Mouse (Mus musculus) erythroblast, adult 5-6 weeks (primary cell): ENCODE data around the gene Slc22a3. TPM values are rescaled to one million over a fixed set of nuclear protein-coding genes. Genes with fewer than 3 reads are reported as not detected.

ENCODE experiments used
- ATAC-seq: replicated peaks from 2 replicates; pipeline ENCODE4 v1.8.0; 2016; ENCODE audit warnings: moderate number of reproducible peaks, mild to moderate bottlenecking, moderate TSS enrichment, inconsistent platforms; ENCODE audit not compliant: poor library complexity, low FRiP score, severe bottlenecking
- total RNA-seq, 2 experiments: library from RNA; stranded (forward) in 1 of 2; stranded (reverse) in 1 of 2; fragments of 150-400 nt in 1 of 2; fragments of 200-764, 138-1000 nt in 1 of 2; gene quantifications; 2 replicates each; pipeline versions ENCODE4 v1.2.3 to v1.2.4; 2015 to 2017; ENCODE audit warnings: low replicate concordance in 2 of 2

Gene Slc22a3
- 0.63 TPM in 1 of 2 replicates, not detected in the other for total RNA-seq (2015; ENCODE audit: low replicate concordance)
- total RNA-seq (2017; ENCODE audit: low replicate concordance) = 1.0 and 1.3 TPM in 2 replicates

DNA sequence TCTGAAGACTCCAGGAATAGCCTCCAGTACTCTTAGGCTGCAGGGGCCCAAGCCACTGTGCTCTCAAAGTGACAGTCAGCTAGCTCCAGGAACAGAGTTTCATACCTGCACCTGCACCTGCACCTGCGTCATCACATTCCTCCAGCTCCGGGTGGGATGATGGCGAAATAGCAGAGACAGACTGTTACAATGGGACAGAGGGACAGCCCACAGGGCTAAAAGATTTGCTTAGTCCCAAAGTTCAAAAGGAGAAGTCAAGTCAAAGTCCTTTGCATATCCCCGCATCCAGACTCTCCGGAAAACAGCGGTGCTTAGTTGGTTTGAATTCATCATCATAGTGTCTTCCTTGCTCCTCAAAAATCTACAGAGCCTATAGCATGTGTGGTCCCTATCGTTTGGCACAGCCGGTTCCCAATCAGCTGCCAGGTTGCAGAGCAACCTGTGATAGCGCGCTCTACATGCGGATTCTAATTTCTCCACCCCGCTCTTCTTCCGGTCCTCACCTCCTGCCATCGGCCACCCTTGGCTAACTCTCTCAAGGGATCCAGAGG, at the start of gene Slc22a3:
Gene Slc22a3, minus strand, starts transcription at position 51 of the 551 bp plus-strand sequence.
- ATAC-seq = no peak

DNA sequence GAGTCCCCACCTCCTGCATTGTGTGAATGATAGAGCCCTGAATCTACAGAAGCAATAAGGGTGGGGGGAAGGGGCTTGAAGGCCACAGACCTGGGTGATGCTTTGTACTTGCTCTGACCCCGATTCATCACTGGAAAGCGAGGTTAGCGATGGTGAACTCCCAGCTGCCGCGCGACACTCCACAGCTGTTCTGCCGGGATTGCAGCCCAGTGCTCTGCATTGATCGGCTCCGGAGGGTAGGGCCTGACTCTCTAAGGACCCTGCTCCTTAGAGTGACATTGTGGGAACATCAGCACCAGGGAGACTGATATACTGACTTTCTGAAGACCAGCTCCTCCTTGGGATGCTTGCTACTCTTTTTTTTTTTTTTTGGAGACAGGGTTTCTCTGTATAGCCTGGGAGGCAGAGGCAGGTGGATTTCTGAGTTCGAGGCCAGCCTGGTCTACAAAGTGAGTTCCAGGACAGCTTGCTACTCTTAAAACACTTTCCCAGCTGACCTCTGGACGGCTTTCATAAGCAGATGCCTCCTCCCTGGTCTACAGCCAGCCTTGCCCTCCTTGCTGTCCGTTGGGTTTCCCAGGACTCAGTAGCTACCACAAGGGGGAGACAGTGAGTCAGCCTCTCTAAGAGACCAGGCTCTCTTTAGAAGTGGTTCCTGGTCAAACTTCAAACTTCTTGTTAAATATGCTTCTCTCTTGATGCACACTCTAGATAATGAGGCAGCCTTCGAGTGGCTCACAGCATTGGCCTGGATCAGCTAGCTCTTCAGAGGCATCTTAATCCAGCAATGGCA, 27.0 kb upstream of the Slc22a3 start:
- 0 out of 2 replicates have a peak, but pooled peaks have one; percentile 61 for ATAC-seq

DNA sequence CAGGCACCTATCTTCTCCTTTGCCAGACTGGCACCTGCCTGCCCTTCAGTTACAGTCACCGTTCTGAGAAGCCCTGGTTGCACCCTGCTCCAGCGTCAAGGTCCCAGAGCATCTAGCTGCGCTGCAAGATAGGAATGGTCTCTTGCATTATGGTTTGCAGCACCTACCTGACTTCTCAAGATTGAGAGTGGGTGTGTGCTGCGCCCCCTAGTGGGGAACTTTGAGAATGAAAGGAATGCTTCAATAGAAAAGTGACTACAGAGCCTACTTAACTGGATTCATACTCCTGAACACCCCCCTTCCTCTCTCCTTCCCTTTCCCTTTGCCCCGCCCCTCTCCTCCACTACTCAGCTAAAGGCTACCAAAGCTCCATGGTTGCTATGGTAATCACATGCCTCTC, 24.6 kb upstream of the Slc22a3 start:
- ATAC-seq = no peak

DNA sequence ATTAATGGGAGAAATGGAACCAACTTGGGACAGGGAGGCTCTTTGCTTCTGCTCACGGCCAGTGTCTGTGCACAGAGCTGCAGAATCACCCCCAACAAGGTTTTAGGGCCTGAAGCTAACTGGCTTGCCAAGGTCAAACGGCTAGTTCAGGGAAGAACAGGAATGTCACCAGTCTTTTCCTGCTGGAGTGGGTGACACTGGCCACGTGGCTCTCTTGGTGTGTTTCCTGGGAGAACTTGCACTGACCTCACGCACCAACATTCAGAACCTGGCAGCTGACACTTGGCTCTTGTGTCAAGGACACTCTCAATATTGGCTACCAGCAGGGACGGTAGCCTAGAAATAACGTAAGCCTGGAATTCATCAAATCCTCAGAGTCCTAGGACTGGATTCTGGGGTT, 22.6 kb upstream of the Slc22a3 start:
- no peak for ATAC-seq

DNA sequence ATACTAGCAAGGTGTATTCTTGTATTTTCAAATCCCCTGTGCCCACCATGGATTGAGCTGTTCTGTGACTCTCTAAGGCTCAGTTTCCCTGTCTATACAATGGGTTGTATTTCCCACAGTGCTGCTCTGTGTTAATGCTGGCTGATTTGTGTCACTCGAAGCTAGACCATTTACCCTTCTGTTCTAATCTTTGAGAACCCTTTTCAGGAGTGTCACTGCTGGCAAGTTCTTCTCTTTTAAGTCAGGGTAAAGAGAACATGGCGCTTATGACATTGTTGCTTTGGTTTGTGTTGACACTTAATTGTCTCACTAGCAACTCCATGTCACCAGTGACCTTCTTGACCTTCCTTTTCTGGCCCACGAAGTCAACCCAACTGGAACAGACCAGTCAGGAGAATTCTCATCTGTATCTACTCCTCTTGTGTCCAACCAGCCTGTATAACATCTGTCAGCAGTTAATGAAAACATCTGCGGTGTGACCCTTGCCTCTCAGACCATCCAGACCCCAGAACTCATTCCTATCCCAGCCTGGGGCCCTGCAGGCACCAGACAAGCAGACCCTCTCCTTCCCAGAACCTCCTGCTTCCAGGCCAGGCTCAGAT, 22.0 kb upstream of the Slc22a3 start:
- ATAC-seq = no peak

DNA sequence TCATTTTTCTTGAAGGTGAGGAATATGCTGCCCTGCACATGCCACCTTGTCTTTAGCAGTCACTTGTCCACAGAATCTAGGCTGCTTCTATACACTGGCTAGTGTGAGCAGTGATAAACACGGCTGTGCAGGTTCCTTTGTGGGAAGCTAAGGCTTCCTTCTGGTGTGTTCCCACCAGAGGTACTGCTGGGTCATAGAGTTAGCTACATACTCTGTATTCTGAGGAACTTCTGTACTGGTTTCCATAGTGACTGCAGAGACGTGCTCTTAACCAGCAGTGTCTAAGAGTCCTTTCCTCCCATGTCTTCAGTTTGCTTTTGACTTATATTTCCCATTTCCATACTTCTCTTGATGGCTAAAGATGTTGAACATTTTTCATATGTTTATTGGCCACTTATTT, 11.6 kb upstream of the Slc22a3 start:
- no peak for ATAC-seq

DNA sequence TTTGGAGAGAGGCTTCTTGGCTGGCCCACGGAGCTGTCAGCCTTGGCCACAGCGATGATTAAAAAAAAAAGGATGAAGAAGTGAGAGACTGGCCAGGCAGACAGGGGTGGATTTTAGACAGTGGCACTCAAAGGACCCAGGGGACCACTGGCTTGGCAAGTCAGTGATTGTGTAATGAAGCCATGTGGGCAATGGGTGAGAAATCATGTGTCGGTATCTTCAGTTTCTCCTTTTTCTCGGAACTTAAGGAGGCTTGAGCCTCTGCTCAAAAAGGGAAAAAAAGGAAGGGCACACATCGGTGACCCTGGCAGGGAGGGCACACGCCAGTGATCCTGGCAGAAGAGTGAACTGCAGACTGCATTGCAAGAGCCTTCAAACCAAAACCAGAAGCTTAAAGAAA, 10.7 kb upstream of the Slc22a3 start:
- ATAC-seq = no peak

DNA sequence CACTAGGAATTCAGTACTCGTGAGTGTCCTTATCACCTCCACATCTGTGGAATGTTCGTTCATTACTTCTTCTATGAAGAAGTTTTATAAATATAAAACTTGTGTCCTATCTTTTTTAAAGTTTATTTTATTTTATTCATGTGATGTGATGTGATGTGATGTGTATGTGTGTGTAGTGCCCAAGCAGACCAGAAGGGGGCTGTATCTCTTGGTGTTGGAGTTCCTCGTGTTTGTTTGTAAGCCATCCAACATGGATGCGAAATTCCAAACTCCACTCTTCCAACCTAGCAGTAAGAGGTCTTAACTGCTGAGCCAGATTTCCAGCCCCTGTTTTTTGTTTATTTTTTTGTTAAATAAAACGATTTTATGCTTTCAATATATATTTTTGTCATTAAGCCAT, 6.5 kb upstream of the Slc22a3 start:
- no peak for ATAC-seq

DNA sequence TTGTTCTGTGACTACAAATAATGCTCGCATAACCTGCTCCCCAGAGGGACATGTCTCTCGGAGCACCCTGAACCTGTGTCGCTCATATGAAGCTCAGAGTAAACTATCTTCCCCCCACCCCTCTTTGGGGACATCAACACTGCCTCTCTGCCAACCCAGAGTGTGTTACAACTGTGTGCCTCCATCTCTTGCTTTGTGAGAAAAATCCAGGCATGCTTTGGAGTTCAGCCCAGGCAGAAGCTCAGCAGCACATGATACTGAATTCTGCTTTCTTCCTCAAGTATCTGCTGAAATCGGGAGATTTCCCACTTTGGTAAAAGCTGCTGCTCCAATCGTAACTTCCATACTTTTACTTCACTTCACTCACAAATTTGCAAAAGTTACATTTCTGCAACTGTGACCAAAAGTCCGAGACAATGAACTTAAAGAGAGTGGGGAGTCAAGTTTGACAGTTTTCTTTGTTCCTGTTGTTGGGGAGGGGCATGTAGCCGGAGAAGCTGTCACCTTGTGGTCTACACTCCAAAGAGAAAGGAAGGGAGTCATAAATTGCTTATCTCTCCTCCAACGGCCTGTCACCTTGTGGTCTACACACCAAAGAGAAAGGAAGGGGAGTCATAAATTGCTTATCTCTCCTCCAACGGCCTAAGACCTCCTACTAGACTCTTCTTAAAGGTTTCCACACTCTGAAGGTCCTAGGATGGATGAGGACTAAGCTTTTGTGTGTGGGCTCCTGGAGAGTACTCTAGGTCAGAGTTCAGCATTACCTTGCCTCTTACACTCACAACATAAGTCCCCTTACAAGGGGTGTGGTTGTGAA, 5.8 kb upstream of the Slc22a3 start:
- no peak for ATAC-seq

DNA sequence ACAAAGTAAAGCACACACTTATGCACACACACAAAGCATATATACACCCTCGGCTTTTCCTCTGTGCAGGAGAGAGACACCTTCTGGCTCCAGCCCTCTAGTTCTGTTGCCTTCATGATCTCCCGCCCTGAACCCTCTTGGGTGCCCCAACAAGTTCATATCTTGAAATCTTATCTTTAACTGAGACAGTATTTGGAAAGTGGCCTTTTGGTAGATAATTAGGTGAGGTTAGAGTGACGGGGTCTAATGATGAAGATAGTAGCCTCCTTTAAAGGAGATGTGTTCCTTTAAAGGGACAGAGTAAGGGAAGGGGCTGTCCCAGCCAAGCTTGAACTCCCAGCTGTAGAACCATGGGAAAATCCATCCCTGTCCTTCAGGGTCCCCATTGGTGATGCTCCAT, 3.7 kb upstream of the Slc22a3 start:
- ATAC-seq = no peak

DNA sequence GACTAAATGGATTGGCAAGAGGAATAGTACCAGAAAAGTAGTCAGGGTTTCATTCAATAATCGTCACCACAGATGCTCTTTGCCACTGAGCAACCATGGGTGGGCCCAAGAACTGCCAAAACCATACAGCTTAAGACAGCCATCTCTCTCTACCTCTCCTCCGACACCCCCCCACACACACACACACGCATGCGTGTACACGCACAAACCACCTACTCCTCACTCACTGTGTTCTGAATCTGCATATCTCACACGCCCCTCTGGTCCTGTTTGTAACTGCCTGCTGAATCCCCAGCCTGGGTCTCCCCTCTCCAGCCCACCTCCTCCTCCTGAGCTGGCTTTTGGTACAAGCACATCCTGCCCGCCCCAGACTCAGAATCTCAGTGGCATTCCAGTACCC, 872 bp upstream of the Slc22a3 start:
- no peak for ATAC-seq

DNA sequence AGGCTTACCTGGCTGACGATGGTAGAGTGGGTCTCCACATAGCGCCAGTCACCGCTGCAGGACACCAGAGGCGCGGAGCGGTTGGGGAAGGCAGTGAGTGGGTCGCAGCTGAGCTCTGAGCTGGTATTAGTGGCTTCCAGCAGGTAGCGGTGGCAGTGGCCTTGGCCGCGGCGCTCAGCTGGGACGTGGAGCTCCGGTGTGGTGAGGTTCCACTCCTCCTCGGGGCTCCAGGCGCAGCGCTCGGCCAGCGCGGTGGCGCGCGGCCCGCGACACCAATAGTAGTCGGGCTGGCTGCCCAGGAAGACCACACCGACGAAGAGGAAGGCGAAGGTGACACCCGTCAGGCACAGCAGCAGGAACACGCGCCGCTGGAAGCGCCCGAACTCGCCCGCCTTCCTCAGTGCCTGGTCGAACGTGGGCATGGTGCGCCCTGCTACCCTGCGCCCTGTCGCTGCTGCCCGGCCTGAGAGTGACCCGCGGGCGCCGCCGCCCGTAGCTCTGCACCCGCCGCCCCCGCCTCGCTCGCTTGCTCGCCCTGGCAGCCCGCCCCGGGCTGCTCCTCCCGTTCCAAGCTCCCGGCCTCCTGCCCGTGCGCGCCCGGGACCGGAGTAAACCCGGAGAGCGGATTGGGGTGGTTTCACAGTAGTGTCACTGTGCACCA, 471 bp downstream of the Slc22a3 start:
- no peak for ATAC-seq

DNA sequence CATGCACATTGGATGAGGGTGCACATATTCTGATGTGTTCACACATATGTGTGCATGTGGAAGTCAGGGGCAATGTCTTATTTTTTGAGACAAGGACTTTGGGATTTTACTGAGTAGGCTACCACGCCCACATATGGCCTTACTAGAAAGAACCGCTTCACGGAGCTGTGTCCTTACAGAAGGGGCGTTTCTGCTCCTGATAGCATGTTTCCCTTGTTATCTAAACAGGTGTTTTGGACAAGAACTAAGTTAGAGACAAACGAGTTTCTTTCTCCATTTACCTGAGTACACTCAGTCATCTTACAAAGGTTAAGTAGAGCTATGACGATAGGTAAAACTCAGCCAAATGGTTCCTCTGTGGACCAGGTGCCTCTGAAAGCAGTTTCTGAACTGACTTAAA, 1.8 kb downstream of the Slc22a3 start:
- ATAC-seq = no peak

DNA sequence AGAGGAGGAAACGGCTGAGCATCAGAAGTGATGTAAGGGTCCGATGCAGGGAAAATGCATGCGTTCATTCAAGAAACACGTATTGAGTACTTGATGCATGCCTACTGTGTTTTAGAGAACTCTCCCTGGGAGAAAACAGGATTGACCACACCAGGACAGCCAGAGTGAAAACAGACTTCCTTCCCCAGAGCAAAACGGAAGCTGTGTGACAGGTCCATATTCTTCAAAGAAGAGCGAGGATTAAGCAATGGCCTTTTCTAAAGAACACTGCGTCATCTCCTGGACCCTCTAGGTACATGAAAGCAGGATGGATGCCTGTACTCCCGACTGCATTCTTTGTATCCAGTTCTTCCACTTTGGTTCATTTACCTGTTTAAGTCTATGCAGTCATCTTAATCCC, 8.1 kb downstream of the Slc22a3 start:
- no peak for ATAC-seq

DNA sequence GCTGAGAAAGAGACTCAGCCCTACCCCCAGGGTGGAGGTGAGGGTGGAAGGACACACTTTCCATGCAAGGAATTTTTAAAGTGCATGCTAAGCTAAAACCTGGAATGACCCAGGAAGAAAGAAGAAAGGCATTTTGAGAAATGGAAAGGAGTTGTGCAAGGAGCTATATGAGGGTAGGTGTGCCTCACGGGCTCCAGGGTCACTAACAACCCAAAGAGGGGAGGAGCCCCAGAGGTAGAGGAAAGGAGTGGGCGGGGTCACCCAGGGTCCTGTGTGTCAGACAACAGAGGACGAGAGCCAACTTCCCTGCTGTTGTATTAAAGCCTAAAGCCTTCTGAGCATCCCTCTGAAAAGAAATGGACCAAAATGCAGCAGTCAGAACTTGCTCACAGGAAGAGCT, 11.9 kb downstream of the Slc22a3 start:
- ATAC-seq = no peak

DNA sequence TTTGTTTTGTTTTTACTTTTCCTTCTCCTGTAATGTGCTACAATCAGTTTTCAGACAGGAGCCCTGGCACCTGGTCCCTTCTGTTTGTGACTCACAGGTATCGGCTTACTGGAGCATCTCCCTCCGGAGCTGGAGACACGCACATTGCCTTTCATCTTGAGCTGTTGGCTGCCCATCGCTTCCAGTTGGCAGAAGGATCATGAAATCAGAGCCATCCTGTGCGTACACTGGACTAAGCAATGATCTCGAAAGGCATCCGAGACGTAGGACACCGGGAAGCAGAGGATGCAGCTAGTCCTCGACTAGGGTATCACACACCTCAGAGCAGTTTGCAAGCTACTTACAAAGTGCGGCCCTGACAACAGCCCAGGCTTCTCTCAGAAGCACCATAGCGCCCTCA, 15.9 kb downstream of the Slc22a3 start:
- no peak for ATAC-seq

DNA sequence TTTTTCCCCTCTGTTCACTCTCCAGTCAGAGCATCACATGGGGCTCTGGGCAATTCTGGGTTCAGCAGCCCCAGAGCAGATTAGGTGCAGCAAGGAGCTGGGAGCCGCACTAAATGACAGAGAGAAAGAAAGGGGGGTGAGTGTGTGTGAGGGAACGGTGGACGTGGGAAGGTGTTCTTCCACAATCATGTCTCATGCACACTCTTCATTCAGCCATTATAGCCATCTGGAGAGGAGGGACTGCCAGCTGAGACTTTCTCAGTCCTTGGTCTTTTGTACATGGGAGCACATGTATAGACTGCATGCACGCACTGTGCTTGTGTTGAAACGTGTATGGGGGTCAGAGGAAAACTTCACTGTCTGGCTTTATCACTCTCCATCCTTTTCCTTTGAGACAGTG, 17.6 kb downstream of the Slc22a3 start:
- ATAC-seq = no peak

DNA sequence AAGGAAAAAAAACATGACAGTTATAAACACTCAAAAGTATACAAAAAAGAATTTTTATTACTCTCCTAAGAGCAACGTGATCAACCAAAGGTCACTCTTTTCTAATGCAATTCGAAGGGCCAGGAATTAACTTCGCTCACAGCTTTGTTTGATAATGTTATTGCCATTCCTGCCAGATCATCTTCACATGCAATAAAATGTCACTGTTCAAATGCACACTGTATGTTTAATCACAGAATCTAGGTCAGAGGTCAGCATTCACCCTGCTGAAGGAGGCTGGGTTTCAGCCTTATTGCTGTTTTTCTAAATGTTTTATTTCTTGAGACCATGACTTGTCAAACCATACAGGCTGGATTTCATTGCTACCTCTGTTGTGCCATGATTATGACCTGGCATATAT, 21.8 kb downstream of the Slc22a3 start:
- ATAC-seq = no peak

DNA sequence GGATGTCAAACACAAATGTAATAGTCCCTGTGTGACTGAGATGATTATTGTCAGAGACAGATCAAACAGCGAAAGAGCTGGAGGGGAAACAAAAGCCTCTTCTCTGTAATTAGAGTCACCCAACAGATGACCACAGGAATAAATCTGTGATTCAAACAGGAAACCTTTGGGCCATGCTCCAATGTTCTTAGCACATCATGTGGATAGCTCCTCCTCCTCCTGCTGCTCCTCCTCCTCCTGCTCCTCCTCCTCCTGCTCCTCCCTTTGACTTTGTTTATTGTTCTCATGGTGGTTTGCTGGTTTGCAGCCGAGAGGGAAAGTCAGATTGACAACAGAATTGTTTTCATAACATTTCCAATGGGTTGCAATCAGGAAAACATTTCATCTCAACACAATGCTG, 28.1 kb downstream of the Slc22a3 start:
- no peak for ATAC-seq

DNA sequence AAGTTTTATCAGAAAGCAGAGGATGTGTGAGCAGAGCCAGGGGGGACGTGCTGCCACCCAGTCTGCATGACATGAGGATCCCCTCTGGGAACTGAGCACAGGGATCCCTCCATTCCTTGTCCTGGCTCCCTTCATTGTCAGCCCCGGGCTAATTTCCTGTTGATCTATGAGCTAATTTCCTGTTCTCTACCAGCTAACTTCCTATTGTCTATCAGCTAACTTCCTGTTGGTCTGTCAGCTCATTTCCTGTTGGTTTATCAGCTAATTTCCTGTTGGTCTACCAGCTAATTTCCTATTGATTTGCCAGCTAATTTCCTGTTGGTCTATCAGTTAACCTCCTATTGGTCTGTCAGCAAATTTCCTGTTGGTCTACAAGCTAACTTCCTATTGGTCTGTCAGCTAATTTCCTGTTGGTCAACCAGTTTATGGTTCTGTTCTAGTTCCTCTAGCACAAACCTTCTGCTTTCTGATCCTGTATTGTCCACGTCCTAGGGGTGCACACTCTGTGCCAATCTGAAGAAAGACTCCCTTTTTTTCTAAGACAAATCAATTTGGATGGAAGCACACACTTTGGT, 32.9 kb downstream of the Slc22a3 start:
- no peak for ATAC-seq
